8 mouse cellular contexts compared by ENCODE assay signal in the genomic region with DNA sequence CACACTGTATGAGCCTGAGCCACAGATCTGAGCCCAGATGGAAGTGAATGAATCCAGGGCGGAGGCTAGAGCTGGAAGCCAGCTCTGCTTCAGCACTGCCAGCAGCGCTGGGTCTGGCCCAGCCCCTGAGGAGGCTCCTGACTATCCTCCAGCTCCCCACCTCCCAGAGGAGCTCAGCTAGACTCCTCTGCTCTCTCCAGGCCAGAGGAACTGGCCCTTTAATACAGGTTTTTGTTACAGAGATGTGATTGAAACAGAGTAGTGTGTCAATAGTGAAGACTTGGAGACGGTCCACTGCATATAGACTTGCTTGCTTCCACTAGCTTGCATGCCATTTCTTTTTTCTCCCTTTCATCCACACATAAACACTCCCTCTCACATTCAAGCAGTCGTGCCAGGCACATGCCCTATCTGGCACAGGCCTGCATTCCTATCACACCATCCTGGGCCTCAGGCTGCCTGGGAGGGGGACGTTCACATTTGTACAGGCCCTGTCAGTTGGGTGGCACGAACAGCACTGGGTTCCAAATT. TPM values are rescaled to one million over a fixed set of nuclear protein-coding genes. Genes with fewer than 3 reads are reported as not detected.
DNase-seq lines count a peak whose midpoint lies in the region; ATAC-seq and TF ChIP-seq lines count a peak whose summit lies in the region.

No protein-coding gene starts in this region.

- H3K36me3 ChIP-seq in lung, embryonic 14.5 days (ENCODE audit: insufficient read depth) = no peaks in the 10 kb centered on the region
- no peaks in the 10 kb centered on the region for H3K36me3 ChIP-seq in intestine, embryonic 16.5 days (ENCODE audit: control insufficient read depth, insufficient read depth, low read length)

- peak; percentile 69 for DNase-seq in adrenal gland, postnatal 14 days
- no peak for DNase-seq in adrenal gland, adult 8-10 months
- DNase-seq in lung, embryonic 14.5 days = peak; percentile 13
- no peak for DNase-seq in lung, postnatal 4 days
- peak; percentile 82 for DNase-seq in gastrocnemius, adult 18-20 months (ENCODE audit: low spot score)
- no peak for DNase-seq in thymus, postnatal 14 days

- no peaks in the 10 kb centered on the region for H3K9me3 ChIP-seq in lung, embryonic 14.5 days (ENCODE audit: low read depth, low read length)
- H3K9me3 ChIP-seq in intestine, embryonic 16.5 days (ENCODE audit: control insufficient read depth, low read length) = no peaks in the 10 kb centered on the region

- WGBS in lung, embryonic 14.5 days = 58% methylated on average over 6 of the region's 6 CpGs
- 67% methylated on average over 6 of the region's 6 CpGs for WGBS in intestine, embryonic 16.5 days

- H3K4me3 ChIP-seq in lung, embryonic 14.5 days (ENCODE audit: low read depth, low read length) = no peak overlapping the region
- H3K4me3 ChIP-seq in intestine, embryonic 16.5 days (ENCODE audit: low read length) = no peak overlapping the region

- no peak for ATAC-seq in lung, embryonic 14.5 days (ENCODE audit: insufficient read depth)
- no peak for ATAC-seq in intestine, embryonic 16.5 days
- no peak for ATAC-seq in megakaryocyte progenitor cell, adult 5-6 weeks (replicated peaks; ENCODE audit: poor library complexity)

- H3K4me1 ChIP-seq in lung, embryonic 14.5 days (ENCODE audit: insufficient read depth) = peaks cover 11% of the 10 kb centered on the region; the same call in 1 of the 2 replicates
- peaks cover 7% of the 10 kb centered on the region for H3K4me1 ChIP-seq in intestine, embryonic 16.5 days (ENCODE audit: control insufficient read depth, insufficient read depth, low read length)

- no peak overlapping the region for H3K4me2 ChIP-seq in lung, embryonic 14.5 days
- H3K4me2 ChIP-seq in intestine, embryonic 16.5 days (ENCODE audit: low read depth, low read length) = no peak overlapping the region

- H3K9ac ChIP-seq in lung, embryonic 14.5 days = no peak overlapping the region
- H3K9ac ChIP-seq in intestine, embryonic 16.5 days (ENCODE audit: low read depth, low read length) = no peak overlapping the region

- H3K27me3 ChIP-seq in lung, embryonic 14.5 days (ENCODE audit: insufficient read depth, low read length) = no peaks in the 10 kb centered on the region
- H3K27me3 ChIP-seq in intestine, embryonic 16.5 days (replicated peaks; ENCODE audit: control insufficient read depth, insufficient read depth, low read length) = no peaks in the 10 kb centered on the region

- no peak overlapping the region for H3K27ac ChIP-seq in lung, embryonic 14.5 days (ENCODE audit: low read depth)
- 0 out of 2 replicates have a peak overlapping the region, but pooled peaks have one; percentile 42 for H3K27ac ChIP-seq in intestine, embryonic 16.5 days (ENCODE audit: low read length)

- TF ChIP-seq CTCF in lung, embryonic 14.5 days (IDR thresholded peaks at IDR 0.05; ENCODE audit: low read depth) = no peak

RNA-seq across cellular contexts. Expression of a gene that starts 2.6 kb away (rescaled TPM):
- total RNA-seq in adrenal gland, postnatal 14 days (2021) = 148 and 155 TPM in 2 replicates
- 100 to 1,000 TPM; 151 to 208 (median 180) TPM for total RNA-seq in adrenal gland, adult 8-10 months (2022)
- 52.3 and 56.5 TPM in 2 replicates for polyA plus RNA-seq in lung, embryonic 14.5 days (2014; fragmentation: Nextera tagmentation; extraction: Ambion mirVana)
- 10 to 100 TPM; 32.6 to 40.7 TPM for total RNA-seq in gastrocnemius, adult 18-20 months (2021)
- 45.5 and 51.2 TPM in 2 replicates for polyA plus RNA-seq in intestine, embryonic 16.5 days (2015; fragmentation: Nextera tagmentation; extraction: Ambion mirVana)
- 11.4 and 12.2 TPM in 2 replicates for total RNA-seq in megakaryocyte progenitor cell, adult 5-6 weeks (2015)
- total RNA-seq in megakaryocyte progenitor cell, adult 5-6 weeks (2017) = 9.0 and 15.4 TPM in 2 replicates

RNA-seq across cellular contexts. Expression of a gene that starts 17.0 kb away (rescaled TPM):
- 32.3 and 41.8 TPM in 2 replicates for total RNA-seq in adrenal gland, postnatal 14 days (2021)
- total RNA-seq in adrenal gland, adult 8-10 months (2022) = 10 to 100 TPM; 46.2 to 62.5 (median 53.6) TPM
- polyA plus RNA-seq in lung, embryonic 14.5 days (2014; fragmentation: Nextera tagmentation; extraction: Ambion mirVana) = 23.1 and 24.9 TPM in 2 replicates
- total RNA-seq in gastrocnemius, adult 18-20 months (2021) = 10 to 100 TPM; 24.6 to 25.0 TPM
- polyA plus RNA-seq in intestine, embryonic 16.5 days (2015; fragmentation: Nextera tagmentation; extraction: Ambion mirVana) = 20.8 and 21.9 TPM in 2 replicates
- 38.1 and 43.0 TPM in 2 replicates for total RNA-seq in megakaryocyte progenitor cell, adult 5-6 weeks (2015)
- total RNA-seq in megakaryocyte progenitor cell, adult 5-6 weeks (2017) = 21.9 and 23.7 TPM in 2 replicates

RNA-seq across cellular contexts. Expression of a gene that starts 31.3 kb away (rescaled TPM):
- total RNA-seq in adrenal gland, postnatal 14 days (2021) = 100 and 101 TPM in 2 replicates
- total RNA-seq in adrenal gland, adult 8-10 months (2022) = 100 to 1,000 TPM; 115 to 125 (median 117) TPM
- 109 and 116 TPM in 2 replicates for polyA plus RNA-seq in lung, embryonic 14.5 days (2014; fragmentation: Nextera tagmentation; extraction: Ambion mirVana)
- 10 to 100 TPM; 50.3 to 60.6 TPM for total RNA-seq in gastrocnemius, adult 18-20 months (2021)
- 91.0 and 94.1 TPM in 2 replicates for polyA plus RNA-seq in intestine, embryonic 16.5 days (2015; fragmentation: Nextera tagmentation; extraction: Ambion mirVana)
- total RNA-seq in megakaryocyte progenitor cell, adult 5-6 weeks (2015) = 32.0 and 32.6 TPM in 2 replicates
- 28.4 and 40.0 TPM in 2 replicates for total RNA-seq in megakaryocyte progenitor cell, adult 5-6 weeks (2017)

RNA-seq across cellular contexts. Expression of a gene that starts 59.8 kb away (rescaled TPM):
- 150 and 164 TPM in 2 replicates for total RNA-seq in adrenal gland, postnatal 14 days (2021)
- total RNA-seq in adrenal gland, adult 8-10 months (2022) = 100 to 1,000 TPM; 172 to 186 (median 176) TPM
- polyA plus RNA-seq in lung, embryonic 14.5 days (2014; fragmentation: Nextera tagmentation; extraction: Ambion mirVana) = 84.7 and 89.6 TPM in 2 replicates
- total RNA-seq in gastrocnemius, adult 18-20 months (2021) = 100 to 1,000 TPM; 168 to 172 TPM
- 84.2 and 98.1 TPM in 2 replicates for polyA plus RNA-seq in intestine, embryonic 16.5 days (2015; fragmentation: Nextera tagmentation; extraction: Ambion mirVana)
- 166 and 176 TPM in 2 replicates for total RNA-seq in megakaryocyte progenitor cell, adult 5-6 weeks (2015)
- total RNA-seq in megakaryocyte progenitor cell, adult 5-6 weeks (2017) = 70.3 and 82.4 TPM in 2 replicates

Comparison
In these comparisons a context has a peak if more than half of its experiments do, and no peak if none do; other contexts are left out.
1. DNase-seq: peak in adrenal gland, postnatal 14 days (single experiment), lung, embryonic 14.5 days (single experiment) and gastrocnemius, adult 18-20 months (single experiment); none in adrenal gland, adult 8-10 months (single experiment), lung, postnatal 4 days (0 of 2) and thymus, postnatal 14 days (single experiment).